Mouse (Mus musculus): ENCODE measurements at regions not wholly inside any gene's neighbourhood (a gene's known extent, or its start where the extent isn't known, plus 50 kb on each side); places are given as distances from the start of the nearest gene placed in this dataset.

GRCm38 (mm10) chr8:36035339-36035738, 269.7 kb downstream of the Gm19410 start:
- TF ChIP-seq CTCF (IDR thresholded peaks at IDR 0.05; ENCODE audit: extremely low read depth, insufficient read depth, insufficient read length, insufficient replicate concordance) (no peak), POLR2A (IDR thresholded peaks at IDR 0.05; ENCODE audit: low read depth, low read length) (no peak)
- 94% methylated on average over 7 of the region's 7 CpGs for WGBS
- H3K4me3 ChIP-seq (ENCODE audit: extremely low read depth, insufficient read depth, insufficient read length): no peak overlapping the region
- no peaks in the 10 kb centered on the region for H3K4me1 ChIP-seq (ENCODE audit: control insufficient read depth, insufficient read depth, insufficient read length)
- H3K36me3 ChIP-seq (ENCODE audit: control insufficient read depth, insufficient read depth, low read length): no peaks in the 10 kb centered on the region
- no peaks in the 10 kb centered on the region for H3K27me3 ChIP-seq (ENCODE audit: control insufficient read depth, insufficient read depth, low read length)
- no peak for DNase-seq (ENCODE audit: low read depth in 1 of 2, low spot score in 2 of 2)
- H3K27ac ChIP-seq (ENCODE audit: insufficient read depth, low read length): no peak overlapping the region

- Histone ChIP-seq H3K4me3 (ENCODE audit: extremely low read depth, insufficient read depth, insufficient read length) (no peak overlapping the region), H3K27ac (ENCODE audit: insufficient read depth, low read length) (no peak overlapping the region), H3K36me3 (ENCODE audit: control insufficient read depth, insufficient read depth, low read length) (no peaks in the 10 kb centered on the region), H3K4me1 (ENCODE audit: control insufficient read depth, insufficient read depth, insufficient read length) (peaks cover 2% of the 10 kb centered on the region; the same call in 1 of the 2 replicates), H3K27me3 (ENCODE audit: control insufficient read depth, insufficient read depth, low read length) (no peaks in the 10 kb centered on the region)
- DNase-seq (ENCODE audit: low read depth in 1 of 2, low spot score in 2 of 2): no peak
- TF ChIP-seq POLR2A (IDR thresholded peaks at IDR 0.05; ENCODE audit: low read depth, low read length): no peak
- no peak for TF ChIP-seq CTCF (IDR thresholded peaks at IDR 0.05; ENCODE audit: extremely low read depth, insufficient read depth, insufficient read length, insufficient replicate concordance)
- 43% methylated on average over 6 of the region's 6 CpGs for WGBS
Observed at GRCm38 (mm10) chr8:36036271-36036670, 270.7 kb downstream of the Gm19410 start.

- WGBS: 56% methylated on average over 6 of the region's 6 CpGs
- TF ChIP-seq POLR2A (IDR thresholded peaks at IDR 0.05; ENCODE audit: low read depth, low read length): no peak
- no peaks in the 10 kb centered on the region for H3K27me3 ChIP-seq (ENCODE audit: control insufficient read depth, insufficient read depth, low read length)
- no peak overlapping the region for H3K27ac ChIP-seq (ENCODE audit: insufficient read depth, low read length)
- peak in 1 of 2 experiments; percentile 18 for DNase-seq (ENCODE audit: low read depth in 1 of 2, low spot score in 2 of 2)
- H3K4me3 ChIP-seq (ENCODE audit: extremely low read depth, insufficient read depth, insufficient read length): no peak overlapping the region
- peaks cover 12% of the 10 kb centered on the region for H3K4me1 ChIP-seq (ENCODE audit: control insufficient read depth, insufficient read depth, insufficient read length)
- H3K36me3 ChIP-seq (ENCODE audit: control insufficient read depth, insufficient read depth, low read length): no peaks in the 10 kb centered on the region
Observed at GRCm38 (mm10) chr8:36041222-36041864, 275.8 kb downstream of the Gm19410 start.

- Histone ChIP-seq H3K4me1 (ENCODE audit: control insufficient read depth, insufficient read depth, insufficient read length) (peaks cover 12% of the 10 kb centered on the region), H3K27me3 (ENCODE audit: control insufficient read depth, insufficient read depth, low read length) (no peaks in the 10 kb centered on the region), H3K4me3 (ENCODE audit: extremely low read depth, insufficient read depth, insufficient read length) (no peak overlapping the region), H3K36me3 (ENCODE audit: control insufficient read depth, insufficient read depth, low read length) (no peaks in the 10 kb centered on the region), H3K27ac (ENCODE audit: insufficient read depth, low read length) (no peak overlapping the region)
- no peak for TF ChIP-seq CTCF (IDR thresholded peaks at IDR 0.05; ENCODE audit: extremely low read depth, insufficient read depth, insufficient read length, insufficient replicate concordance)
- TF ChIP-seq POLR2A (IDR thresholded peaks at IDR 0.05; ENCODE audit: low read depth, low read length): no peak
- DNase-seq (ENCODE audit: low read depth in 1 of 2, low spot score in 2 of 2): no peak
- WGBS: 20% methylated on average over 4 of the region's 4 CpGs
Observed at GRCm38 (mm10) chr8:36042594-36042993, 277.0 kb downstream of the Gm19410 start.

Measured in spleen, adult 2 months (tissue).